Mouse (Mus musculus) frontal cortex, adult 2 months (tissue): Measurements from ENCODE around the gene Zmym6. TPM values are rescaled to one million over a fixed set of nuclear protein-coding genes. Genes with fewer than 3 reads are reported as not detected.

Experiments used
- polyA plus RNA-seq: library from polyadenylated mRNA; depleted of rRNA; stranded (reverse); fragments of >200 nt; gene quantifications from 2 replicates; pipeline ENCODE4 v1.2.3, GENCODE M21; 2012; rRNA removed

The Zmym6 gene
- polyA plus RNA-seq, 1 experiment, result 44.6 TPM

Other genes with a start within 250 kb of the Zmym6 start
- gene Zmym4, start 109.2 kb upstream of the Zmym6 start, polyA plus RNA-seq, result 25.3 and 26.1 TPM in 2 replicates
- gene Sfpq, start 56.1 kb upstream of the Zmym6 start, polyA plus RNA-seq, result 163 and 168 TPM in 2 replicates
- 7.0 and 8.0 TPM in 2 replicates for gene Zmym1, start 16.2 kb upstream of the Zmym6 start, polyA plus RNA-seq
- gene Tmem35b, start 46.3 kb downstream of the Zmym6 start, polyA plus RNA-seq, result 10.6 and 11.3 TPM in 2 replicates
- gene Dlgap3, start 91.8 kb downstream of the Zmym6 start, polyA plus RNA-seq, result 163 and 186 TPM in 2 replicates
- 75.6 and 76.0 TPM in 2 replicates for gene Smim12, start 166.4 kb downstream of the Zmym6 start, polyA plus RNA-seq
- gene Gja4, start 236.7 kb downstream of the Zmym6 start, polyA plus RNA-seq, result 7.5 and 8.3 TPM in 2 replicates